Mouse (Mus musculus) small intestine, adult 2 months (tissue): Measurements from ENCODE around the gene Sorbs2.

ENCODE experiments used
- CTCF ChIP-seq: fragments of 200-500 bp; IDR thresholded peaks from 2 replicates; pipeline ENCODE4 v1.5.1; 2012; ENCODE audit warnings: low read depth, mild to moderate bottlenecking, control low read depth, inconsistent platforms, low read length, moderate library complexity, mixed read lengths; ENCODE audit not compliant: insufficient replicate concordance, insufficient read length; ENCODE audit errors: extremely low read depth
- POLR2A ChIP-seq: fragments of 200-500 bp; IDR thresholded peaks from 2 replicates; pipeline ENCODE4 v1.6.1; 2012; ENCODE audit warnings: low read depth, mild to moderate bottlenecking, control low read depth, inconsistent platforms, low read length, moderate library complexity

DNA sequence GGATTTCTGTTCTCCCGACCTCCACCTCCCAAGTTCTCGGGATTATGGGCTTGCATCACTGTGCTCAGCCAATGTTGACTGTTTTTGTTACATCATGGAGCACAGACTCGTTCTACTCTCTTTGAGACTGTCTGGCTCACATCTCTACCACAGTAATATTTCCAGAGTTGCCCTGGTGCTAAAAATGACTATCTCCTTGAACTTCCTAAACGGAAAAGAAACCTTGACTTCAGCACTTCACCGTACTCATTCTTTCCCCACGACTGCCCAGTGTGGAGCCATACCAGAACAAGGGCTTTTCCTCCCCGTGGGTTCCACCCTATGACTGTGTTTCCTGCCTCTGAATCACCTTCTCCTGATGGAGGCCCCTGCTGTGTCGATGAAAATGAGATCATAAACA, 212.2 kb downstream of the Sorbs2 start:
- TF ChIP-seq CTCF (no peak), POLR2A (no peak)
